Mouse (Mus musculus) ovary, postnatal 36 days (tissue): ENCODE data around the gene Vmn1r230.

ENCODE experiments used
- DNase-seq: peaks from one replicate; pipeline ENCODE4 v3.0.0; 2022; ENCODE audit warnings: low spot score, mixed read lengths

The Vmn1r230 gene

GRCm38 (mm10) chr17:20840144-20840543, at the start of gene Vmn1r230:
Gene Vmn1r230 (plus strand): TSS chr17:20840444.
- DNase-seq, result no peak

- no peak for DNase-seq
Observed at GRCm38 (mm10) chr17:20811255-20811654, 29.0 kb upstream of the Vmn1r230 start, which contains the start of gene Vmn1r229. Gene Vmn1r229 (plus strand): TSS chr17:20811555.
